Mouse (Mus musculus) limb, embryonic 11.5 days (tissue): ENCODE data around the gene Tmod4. TPM values are rescaled to one million over a fixed set of nuclear protein-coding genes. Genes with fewer than 3 reads are reported as not detected.
"Not testable (repeated sequence)": the region's sequence is repeated elsewhere in the genome, so short reads cannot be mapped to it uniquely, and the experiment has no call there.

Experiments
- ATAC-seq: fragments of 200-750 bp; cut with Nextera tagmentation; 2 replicates; pipeline ENCODE4 v1.8.0; 2017; ENCODE audit warnings: low read depth; ENCODE audit not compliant: insufficient number of reproducible peaks, low FRiP score, low TSS enrichment
- DNase-seq: peaks from one replicate; pipeline ENCODE4 v3.0.0-alpha.2; 2015; ENCODE audit warnings: low spot score
- H3K27ac ChIP-seq: fragments of 300-500 bp; sonication (generic); replicated peaks from 2 replicates; pipeline ENCODE4 v1.5.1; 2014; ENCODE audit warnings: low read depth, mild to moderate bottlenecking, low read length
- H3K27me3 ChIP-seq: fragments of 300-500 bp; sonication (generic); 2 replicates; pipeline ENCODE4 v1.6.1; 2014; ENCODE audit warnings: mild to moderate bottlenecking, low read length, mixed read lengths; ENCODE audit not compliant: control insufficient read depth, insufficient read depth
- H3K36me3 ChIP-seq: fragments of 300-500 bp; sonication (generic); 2 replicates; pipeline ENCODE4 v1.6.1; 2014; ENCODE audit warnings: mild to moderate bottlenecking, low read length, moderate library complexity, mixed read lengths; ENCODE audit not compliant: control insufficient read depth, insufficient read depth
- H3K4me1 ChIP-seq: fragments of 300-500 bp; sonication (generic); 2 replicates; pipeline ENCODE4 v1.6.1; 2014; ENCODE audit warnings: low read length, mixed read lengths; ENCODE audit not compliant: control insufficient read depth, insufficient read depth
- H3K4me2 ChIP-seq: fragments of 300-500 bp; sonication (generic); 2 replicates; pipeline ENCODE4 v1.6.1; 2014; ENCODE audit warnings: low read depth, mild to moderate bottlenecking, moderate library complexity; ENCODE audit not compliant: severe bottlenecking
- H3K4me3 ChIP-seq: fragments of 300-500 bp; sonication (generic); 2 replicates; pipeline ENCODE4 v1.5.1; 2014; ENCODE audit warnings: low read depth, low read length
- H3K9ac ChIP-seq: fragments of 300-500 bp; sonication (generic); 2 replicates; pipeline ENCODE4 v1.6.1; 2014; ENCODE audit warnings: mild to moderate bottlenecking, low read length
- H3K9me3 ChIP-seq: fragments of 300-500 bp; sonication (generic); 2 replicates; pipeline ENCODE4 v1.6.1; 2016; ENCODE audit warnings: low read length; ENCODE audit not compliant: control insufficient read depth
- WGBS: fragments of 180-500 bp; shearing (Covaris S2); extraction: QIAGEN DNeasy Blood & Tissue Kit; methylation state at CpG from one replicate; pipeline ENCODE4 v1.1.7; 2014; 5-methylcytosine and 5-hydroxymethylcytosine counted together
- polyA plus RNA-seq: library from polyadenylated mRNA; unstranded; fragments of >200 nt; fragmentation: Nextera tagmentation; extraction: Ambion mirVana; gene quantifications from 2 replicates; pipeline ENCODE4 v1.2.1, GENCODE M21; 2014

The Tmod4 gene
- polyA plus RNA-seq, 1 experiment from 2014 or later = 0.88 TPM

DNA sequence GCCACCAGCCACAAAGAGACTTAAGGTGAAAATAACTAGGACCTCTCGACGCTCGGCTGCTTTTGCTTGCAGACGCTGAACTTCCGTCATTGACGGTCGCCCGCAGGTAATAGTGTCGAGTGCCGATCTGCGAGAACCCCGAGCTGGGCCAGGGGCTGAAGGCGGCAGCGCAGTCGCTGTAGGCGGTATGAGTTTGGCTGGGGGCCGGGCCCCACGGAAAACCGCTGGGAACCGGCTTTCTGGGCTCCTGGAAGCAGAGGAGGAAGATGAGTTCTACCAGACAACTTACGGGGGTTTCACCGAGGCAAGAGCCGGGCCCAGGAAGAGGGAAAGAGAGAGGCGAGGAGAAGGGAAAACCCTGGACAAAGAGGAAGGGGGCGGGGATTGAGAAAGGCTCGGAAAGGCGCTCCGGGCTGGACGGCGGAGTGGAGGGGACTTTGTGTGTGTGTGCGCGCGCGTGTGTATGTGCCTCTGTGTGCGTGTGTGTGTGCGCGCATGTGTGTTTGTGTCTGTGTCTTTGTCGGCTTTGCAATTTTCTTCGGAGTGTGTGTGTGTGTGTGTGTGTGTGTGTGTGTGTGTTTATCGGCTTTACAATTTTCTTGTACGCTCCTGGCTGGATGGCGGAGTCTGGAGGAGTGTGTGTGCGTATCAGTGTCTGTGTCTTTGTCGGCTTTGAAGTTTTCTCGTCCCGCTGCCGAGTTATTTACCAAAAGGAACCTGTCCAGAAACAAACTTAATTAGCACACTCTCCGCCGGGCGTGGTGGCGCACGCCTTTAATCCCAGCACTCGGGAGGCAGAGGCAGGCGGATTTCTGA is 13.2 kb upstream of the Tmod4 start, which contains the start of gene Vps72:
Gene Vps72, plus strand, starts transcription at position 112 of the 816 bp plus-strand sequence.
- DNase-seq (peak; percentile 93), ATAC-seq (peak; percentile 65)
- Histone ChIP-seq H3K9ac (peak within 1 kb of the TSS; percentile 94), H3K36me3 (peaks cover 3% of the 10 kb centered on the region; the same call in 1 of the 2 replicates), H3K27ac (peak within 1 kb of the TSS; percentile 90), H3K9me3 (no peaks in the 10 kb centered on the region), H3K4me3 (peak within 1 kb of the TSS; percentile 83), H3K4me1 (peaks cover 6% of the 10 kb centered on the region), H3K4me2 (peak within 1 kb of the TSS; percentile 34; the same call in 1 of the 2 replicates), H3K27me3 (no peaks in the 10 kb centered on the region)
- under 1% methylated on average over 53 of the region's 54 CpGs for WGBS

DNA sequence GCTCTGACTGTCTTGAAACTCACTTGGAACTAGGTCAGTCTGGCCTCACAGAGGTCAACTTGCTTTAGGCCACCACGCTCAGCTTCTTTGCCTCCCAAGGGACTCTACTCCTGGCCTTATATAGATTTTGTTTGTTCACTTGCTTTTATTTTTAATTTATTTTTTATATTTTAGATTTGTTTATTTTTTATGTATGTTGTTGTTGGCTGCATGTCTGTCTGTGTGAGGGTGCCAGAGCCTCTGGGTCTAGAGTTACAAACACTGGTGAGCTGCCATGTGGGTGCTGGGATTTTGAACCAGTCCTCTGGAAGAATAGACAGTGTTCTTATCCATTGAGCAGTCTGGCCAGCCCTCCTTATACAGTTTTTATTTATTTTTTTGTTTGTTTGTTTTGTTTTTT is 11.5 kb upstream of the Tmod4 start:
- no peak for ATAC-seq
- Histone ChIP-seq H3K27ac (no peak overlapping the region), H3K9ac (no peak overlapping the region), H3K4me1 (peaks cover 6% of the 10 kb centered on the region), H3K4me2 (no peak overlapping the region), H3K36me3 (peaks cover 3% of the 10 kb centered on the region; the same call in 1 of the 2 replicates), H3K27me3 (no peaks in the 10 kb centered on the region), H3K4me3 (no peak overlapping the region), H3K9me3 (no peaks in the 10 kb centered on the region)
- DNase-seq = no peak
- 100% methylated on average over 1 of the region's 1 CpGs for WGBS

DNA sequence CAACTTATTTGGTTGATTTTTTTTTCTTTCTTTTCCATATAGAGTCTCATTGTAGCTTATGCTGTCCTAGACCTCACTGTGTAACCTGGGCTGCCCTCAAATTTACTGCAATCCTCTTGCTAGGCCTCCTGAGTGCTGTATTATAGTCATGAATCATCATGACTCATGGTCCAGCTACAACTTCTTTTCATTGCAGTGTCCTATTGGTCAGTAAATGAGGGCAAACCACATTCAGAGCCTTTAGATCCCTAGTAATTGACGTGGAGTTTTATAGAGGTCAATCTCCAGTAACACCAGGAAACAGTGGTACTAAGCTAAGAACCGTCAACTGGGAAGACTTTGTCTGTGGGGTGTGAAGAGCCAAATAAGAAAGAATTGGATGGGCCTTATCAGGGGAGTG is 6.5 kb upstream of the Tmod4 start:
- Histone ChIP-seq H3K4me2 (no peak overlapping the region), H3K9me3 (no peaks in the 10 kb centered on the region), H3K36me3 (peaks cover 29% of the 10 kb centered on the region; the same call in 1 of the 2 replicates), H3K27ac (no peak overlapping the region), H3K4me1 (no peaks in the 10 kb centered on the region), H3K27me3 (no peaks in the 10 kb centered on the region), H3K4me3 (no peak overlapping the region), H3K9ac (no peak overlapping the region)
- no peak for ATAC-seq
- 91% methylated on average over 2 of the region's 2 CpGs for WGBS
- DNase-seq = no peak

DNA sequence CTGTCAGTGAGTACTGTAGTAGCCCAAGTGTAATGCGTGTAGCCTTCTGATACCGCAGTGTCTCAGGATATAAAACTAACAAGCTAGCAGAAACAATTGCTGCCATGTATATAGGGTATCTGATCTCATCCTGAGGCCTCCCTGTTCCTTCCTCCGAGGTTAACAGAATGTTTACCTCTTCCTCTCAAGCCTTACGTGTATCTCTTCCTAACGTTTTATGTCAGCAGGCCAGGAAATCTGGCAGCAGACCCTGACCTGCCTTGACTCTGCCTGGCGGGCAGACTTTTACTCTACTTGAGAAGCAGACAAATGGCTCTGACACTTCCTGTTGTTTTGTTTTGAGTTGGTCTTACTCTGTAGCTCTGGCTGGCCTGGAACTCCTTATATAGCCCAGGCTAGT is 2.7 kb upstream of the Tmod4 start:
- H3K27ac ChIP-seq = no peak overlapping the region

DNA sequence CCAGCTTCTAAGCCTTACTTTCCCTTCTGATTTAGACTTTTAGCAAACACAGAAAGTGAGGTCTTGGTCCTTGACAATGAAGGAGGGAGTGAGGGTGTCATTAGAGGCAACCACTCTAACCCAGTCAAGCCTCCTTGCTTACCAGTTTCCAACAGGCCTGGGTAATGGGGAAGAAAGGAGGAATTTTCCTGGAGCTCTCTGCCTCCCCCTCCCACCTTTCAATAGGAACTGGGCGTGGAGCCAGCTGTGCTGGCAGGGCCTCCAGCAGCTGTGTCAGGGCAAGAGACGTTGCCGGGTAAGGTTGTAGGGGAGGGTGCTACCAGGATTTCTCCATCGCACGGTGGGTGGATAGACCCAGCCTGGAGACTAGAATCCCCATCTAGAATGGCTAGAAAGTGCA is 696 bp downstream of the Tmod4 start:
- H3K27me3 ChIP-seq = no peaks in the 10 kb centered on the region
- no peak overlapping the region for H3K27ac ChIP-seq
- WGBS = 43% methylated on average over 5 of the region's 5 CpGs
- no peaks in the 10 kb centered on the region for H3K9me3 ChIP-seq
- DNase-seq (no peak), ATAC-seq (no peak)
- no peak overlapping the region for H3K9ac ChIP-seq
- H3K36me3 ChIP-seq = peaks cover 19% of the 10 kb centered on the region; the same call in 1 of the 2 replicates
- H3K4me2 ChIP-seq = no peak overlapping the region
- H3K4me3 ChIP-seq = no peak overlapping the region
- H3K4me1 ChIP-seq = no peaks in the 10 kb centered on the region

More for the DNA sequence above, 2.7 kb upstream of the Tmod4 start:
- DNase-seq = no peak
- peaks cover 26% of the 10 kb centered on the region; the same call in 1 of the 2 replicates for H3K36me3 ChIP-seq
- no peak for ATAC-seq
- 80% methylated on average over 6 of the region's 6 CpGs for WGBS
- H3K4me3 ChIP-seq = no peak overlapping the region
- no peak overlapping the region for H3K4me2 ChIP-seq
- no peaks in the 10 kb centered on the region for H3K27me3 ChIP-seq
- no peaks in the 10 kb centered on the region for H3K9me3 ChIP-seq
- H3K4me1 ChIP-seq = no peaks in the 10 kb centered on the region
- H3K9ac ChIP-seq = no peak overlapping the region

DNA sequence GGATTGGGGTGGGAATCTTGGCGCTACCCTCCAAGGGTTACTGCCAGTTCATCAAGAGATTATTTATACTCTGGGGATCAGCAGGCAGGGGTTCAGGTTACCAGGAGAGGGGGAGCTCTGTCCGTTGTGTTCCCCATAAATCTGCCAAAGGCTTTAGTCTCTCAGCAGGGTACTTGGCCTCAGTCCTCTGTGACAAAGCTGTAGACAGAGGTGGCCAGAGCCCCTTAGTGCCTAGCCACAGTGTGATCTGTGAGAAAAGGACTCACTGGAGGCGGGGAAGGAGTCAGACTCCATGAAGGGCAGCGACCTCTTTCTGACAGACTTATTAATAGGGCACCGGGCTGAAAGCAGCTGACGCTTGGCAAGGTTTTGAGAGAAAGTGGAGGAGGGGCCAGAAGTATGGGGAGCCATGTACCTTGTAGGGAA is 5.0 kb downstream of the Tmod4 start:
- DNase-seq (no peak), ATAC-seq (no peak)
- Histone ChIP-seq H3K9me3 (no peaks in the 10 kb centered on the region), H3K4me1 (no peaks in the 10 kb centered on the region; the same call in 1 of the 2 replicates), H3K4me3 (no peak overlapping the region), H3K4me2 (no peak overlapping the region), H3K27ac (no peak overlapping the region), H3K27me3 (no peaks in the 10 kb centered on the region), H3K36me3 (0 out of 2 replicates have a peak, but pooled peaks cover 3% of the 10 kb centered on the region), H3K9ac (no peak overlapping the region)
- 31% methylated on average over 6 of the region's 6 CpGs for WGBS

DNA sequence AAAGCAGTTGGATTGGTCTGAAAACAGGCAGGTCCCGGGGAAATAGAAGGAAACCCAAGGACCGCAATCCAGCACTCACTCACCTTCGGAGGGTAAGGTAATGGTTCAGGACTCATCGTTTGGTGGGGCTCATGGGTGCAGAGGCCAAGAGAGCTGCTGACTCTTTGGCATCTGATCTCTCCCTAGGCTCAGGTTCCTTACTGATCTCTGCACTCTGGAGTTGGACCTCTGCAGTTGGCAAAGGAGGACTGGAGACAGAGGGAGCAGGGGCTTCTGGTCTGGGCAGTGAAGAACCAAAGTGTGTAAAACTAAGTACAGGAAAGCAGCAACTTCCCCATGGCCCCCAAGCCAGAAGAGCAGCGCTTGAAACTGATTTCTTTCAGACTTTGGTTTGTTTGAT is 5.8 kb downstream of the Tmod4 start:
- WGBS = 84% methylated on average over 5 of the region's 5 CpGs

DNA sequence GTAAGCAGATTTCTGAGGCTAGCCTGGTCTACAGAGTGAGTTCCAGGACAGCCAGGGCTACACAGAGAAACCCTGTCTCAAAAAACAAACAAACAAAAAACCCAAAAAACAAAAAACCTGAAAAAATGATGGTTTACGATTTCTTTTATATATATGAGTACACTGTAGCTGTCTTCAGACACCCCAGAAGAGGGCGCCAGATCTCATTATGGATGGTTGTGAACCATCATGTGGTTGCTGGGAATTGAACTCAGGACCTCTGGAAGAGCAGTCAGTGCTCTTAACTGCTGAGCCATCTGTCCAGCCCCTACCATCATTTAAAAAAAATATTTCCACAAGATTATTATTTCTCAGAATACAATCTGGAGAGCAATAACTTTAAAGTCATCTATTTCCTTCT is 8.1 kb downstream of the Tmod4 start:
- not testable (repeated sequence) for H3K4me1 ChIP-seq, H3K4me2 ChIP-seq, H3K4me3 ChIP-seq, H3K9me3 ChIP-seq, H3K9ac ChIP-seq, DNase-seq, H3K27me3 ChIP-seq, H3K27ac ChIP-seq, ATAC-seq, H3K36me3 ChIP-seq
- 87% methylated on average over 2 of the region's 2 CpGs for WGBS

More for the DNA sequence above, 5.8 kb downstream of the Tmod4 start:
- H3K27me3 ChIP-seq = no peaks in the 10 kb centered on the region
- H3K4me3 ChIP-seq = no peak overlapping the region
- H3K9ac ChIP-seq = no peak overlapping the region
- H3K4me1 ChIP-seq = peaks cover 3% of the 10 kb centered on the region; the same call in 1 of the 2 replicates
- no peaks in the 10 kb centered on the region for H3K9me3 ChIP-seq
- H3K27ac ChIP-seq = no peak overlapping the region
- no peak overlapping the region for H3K4me2 ChIP-seq
- DNase-seq (no peak), ATAC-seq (no peak)
- 0 out of 2 replicates have a peak, but pooled peaks cover 3% of the 10 kb centered on the region for H3K36me3 ChIP-seq
